Mouse (Mus musculus) neural tube, embryonic 12.5 days (tissue): ENCODE measurements around the gene Psmb3. TPM values are rescaled to one million over a fixed set of nuclear protein-coding genes. Genes with fewer than 3 reads are reported as not detected.

ENCODE experiments used
- ATAC-seq: fragments of 200-750 bp; cut with Nextera tagmentation; 2 replicates; pipeline ENCODE4 v1.8.0; 2017; ENCODE audit warnings: low read depth, mild to moderate bottlenecking, moderate TSS enrichment, moderate library complexity; ENCODE audit not compliant: low FRiP score
- H3K27ac ChIP-seq: fragments of 300-500 bp; sonication (generic); 2 replicates; pipeline ENCODE4 v1.5.1; 2016
- H3K27me3 ChIP-seq: fragments of 300-500 bp; sonication (generic); replicated peaks from 2 replicates; pipeline ENCODE4 v1.6.1; 2016; ENCODE audit warnings: mild to moderate bottlenecking
- H3K36me3 ChIP-seq: fragments of 300-500 bp; sonication (generic); 2 replicates; pipeline ENCODE4 v1.6.1; 2016; ENCODE audit warnings: mild to moderate bottlenecking
- H3K4me1 ChIP-seq: fragments of 300-500 bp; sonication (generic); 2 replicates; pipeline ENCODE4 v1.6.1; 2016
- H3K4me2 ChIP-seq: fragments of 300-500 bp; sonication (generic); replicated peaks from 2 replicates; pipeline ENCODE4 v1.6.1; 2016; ENCODE audit warnings: mild to moderate bottlenecking
- H3K4me3 ChIP-seq: fragments of 300-500 bp; sonication (generic); 2 replicates; pipeline ENCODE4 v1.5.1; 2016
- H3K9ac ChIP-seq: fragments of 300-500 bp; sonication (generic); 2 replicates; pipeline ENCODE4 v1.6.1; 2016; ENCODE audit warnings: mild to moderate bottlenecking
- H3K9me3 ChIP-seq: fragments of 300-500 bp; sonication (generic); 2 replicates; pipeline ENCODE4 v1.6.1; 2016; ENCODE audit warnings: mild to moderate bottlenecking
- WGBS: fragments of 180-500 bp; shearing (Covaris S2); methylation state at CpG from one replicate; pipeline ENCODE4 v1.1.7; 2016; 5-methylcytosine and 5-hydroxymethylcytosine counted together
- polyA plus RNA-seq: library from polyadenylated mRNA; unstranded; fragments of >200 nt; fragmentation: Nextera tagmentation; extraction: Ambion mirVana; gene quantifications from 2 replicates; pipeline ENCODE4 v1.2.1, GENCODE M21; 2016

Gene Psmb3
- polyA plus RNA-seq, 1 experiment from 2014 or later: 453 TPM

- ATAC-seq: peak; percentile 69; the same call in 1 of the 2 replicates
- Histone ChIP-seq H3K4me2 (peak within 1 kb of the TSS; percentile 90), H3K27me3 (no peaks in the 10 kb centered on the region), H3K36me3 (peaks cover 45% of the 10 kb centered on the region), H3K4me3 (peak within 1 kb of the TSS; percentile 43), H3K9ac (peak within 1 kb of the TSS; percentile 47), H3K4me1 (peaks cover 15% of the 10 kb centered on the region; the same call in 1 of the 2 replicates), H3K27ac (no peak within 1 kb of the TSS), H3K9me3 (no peaks in the 10 kb centered on the region)
- under 1% methylated on average over 43 of the region's 43 CpGs for WGBS
Measured at GRCm38 (mm10) chr11:97685613-97686321, 17.4 kb upstream of the Psmb3 start, which contains the start of gene Cisd3. Cisd3 (plus strand) TSS chr11:97685826.

DNA sequence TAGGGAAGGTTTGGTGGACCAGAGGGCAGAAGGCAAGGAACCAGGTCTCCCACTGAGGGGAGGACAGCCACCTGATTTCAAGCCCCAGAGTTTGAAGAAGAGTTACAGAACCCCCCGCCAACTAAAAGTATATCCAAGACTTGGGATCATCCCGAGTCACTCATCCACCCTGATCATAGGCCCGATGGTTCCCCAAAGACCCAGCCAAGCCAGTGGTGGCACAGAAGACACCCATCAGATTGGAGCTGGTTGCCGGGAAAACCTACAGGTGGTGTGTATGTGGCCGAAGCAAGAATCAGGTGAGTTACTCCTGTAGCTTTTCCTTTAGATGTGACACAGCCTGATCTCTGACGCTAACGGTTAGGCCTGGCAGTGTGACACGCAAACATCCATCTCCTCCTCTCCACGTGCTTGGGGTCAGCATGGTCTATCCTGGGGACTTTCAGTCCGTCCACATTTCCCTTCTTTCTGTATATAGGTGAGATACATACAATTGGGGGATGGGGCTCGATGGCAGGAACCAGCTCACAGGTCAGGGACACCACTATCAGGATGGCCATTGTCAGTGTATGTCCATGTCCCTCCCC, 16.8 kb upstream of the Psmb3 start:
- ATAC-seq: no peak
- H3K36me3 ChIP-seq: peaks cover 46% of the 10 kb centered on the region

DNA sequence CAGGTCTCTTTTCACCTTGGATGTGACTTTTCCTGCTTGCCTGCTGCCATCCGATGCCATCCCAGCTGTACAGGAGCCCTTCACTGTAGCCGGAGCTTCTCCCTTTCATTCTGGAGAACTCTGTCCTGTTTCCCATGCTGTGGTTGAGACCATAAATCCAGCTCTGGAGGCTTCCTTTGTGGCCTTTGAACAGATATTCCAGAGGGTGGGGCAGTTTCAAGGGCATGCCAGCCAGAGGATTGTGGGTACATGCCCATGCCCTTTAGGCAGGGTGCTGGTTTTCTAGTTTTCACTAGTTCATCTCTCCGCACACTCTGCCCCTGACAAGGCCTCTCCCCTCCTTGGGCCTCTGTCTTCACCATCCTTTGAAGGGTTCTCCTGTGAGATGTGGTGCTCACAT, 16.1 kb upstream of the Psmb3 start:
- H3K27me3 ChIP-seq: no peaks in the 10 kb centered on the region
- no peak for ATAC-seq
- no peaks in the 10 kb centered on the region for H3K9me3 ChIP-seq
- no peak overlapping the region for H3K4me3 ChIP-seq
- peaks cover 46% of the 10 kb centered on the region for H3K36me3 ChIP-seq
- WGBS: 81% methylated on average over 3 of the region's 3 CpGs
- no peak overlapping the region for H3K27ac ChIP-seq
- no peak overlapping the region for H3K9ac ChIP-seq
- peak overlapping the region; percentile 90; the same call in 1 of the 2 replicates for H3K4me2 ChIP-seq
- peaks cover 15% of the 10 kb centered on the region; the same call in 1 of the 2 replicates for H3K4me1 ChIP-seq

More for the DNA sequence above, 16.8 kb upstream of the Psmb3 start:
- H3K9me3 ChIP-seq: no peaks in the 10 kb centered on the region
- no peak overlapping the region for H3K27ac ChIP-seq
- H3K4me3 ChIP-seq: no peak overlapping the region
- peak overlapping the region; percentile 90 for H3K4me2 ChIP-seq
- H3K27me3 ChIP-seq: no peaks in the 10 kb centered on the region
- WGBS: 78% methylated on average over 11 of the region's 11 CpGs
- peaks cover 15% of the 10 kb centered on the region; the same call in 1 of the 2 replicates for H3K4me1 ChIP-seq
- 0 out of 2 replicates have a peak overlapping the region, but pooled peaks have one; percentile 5 for H3K9ac ChIP-seq

DNA sequence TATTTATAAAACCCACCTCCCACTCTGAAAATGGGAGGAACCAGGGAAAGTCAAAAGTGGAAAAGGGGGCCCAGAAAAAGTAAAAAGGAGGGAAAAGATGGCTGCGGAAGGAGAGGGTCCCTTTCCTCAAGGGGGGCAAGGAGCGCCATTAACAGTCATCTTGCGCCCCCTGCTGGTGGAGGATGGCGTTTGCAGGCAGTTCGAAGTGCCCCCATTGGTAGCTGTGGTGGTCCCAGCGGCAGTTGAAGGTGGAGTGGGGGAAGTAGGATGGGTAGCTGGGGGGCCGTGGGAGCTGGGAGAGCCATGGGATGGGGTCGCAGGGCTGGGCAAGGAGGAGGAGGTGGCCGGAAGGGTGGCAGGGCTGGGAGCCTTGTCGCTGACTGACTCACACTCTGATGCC, 13.3 kb upstream of the Psmb3 start:
- 33% methylated on average over 10 of the region's 10 CpGs for WGBS
- Histone ChIP-seq H3K36me3 (peaks cover 52% of the 10 kb centered on the region), H3K9ac (no peak overlapping the region), H3K4me1 (peaks cover 27% of the 10 kb centered on the region), H3K9me3 (no peaks in the 10 kb centered on the region), H3K27ac (no peak overlapping the region), H3K4me2 (no peak overlapping the region), H3K27me3 (no peaks in the 10 kb centered on the region), H3K4me3 (no peak overlapping the region)
- no peak for ATAC-seq

DNA sequence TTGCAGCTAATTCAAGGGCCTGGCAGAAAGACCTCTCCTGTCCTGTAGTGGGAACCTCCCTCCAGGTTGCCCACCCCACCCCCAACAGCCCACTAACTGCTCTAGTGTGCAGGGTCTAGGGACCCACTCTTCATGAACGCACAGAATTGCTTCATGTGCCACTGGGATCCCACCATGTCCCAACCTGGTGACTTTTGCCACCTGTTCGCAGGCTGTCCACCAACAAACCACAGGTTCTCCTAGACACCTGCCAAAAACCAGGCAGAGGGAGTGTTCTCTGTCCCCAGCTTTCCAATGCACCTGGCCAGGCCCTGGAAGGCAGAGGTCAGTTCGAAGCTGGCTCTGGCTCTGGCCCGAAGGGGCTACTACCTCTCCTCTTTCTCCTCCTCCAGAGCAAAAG, 8.8 kb upstream of the Psmb3 start:
- peak overlapping the region; percentile 21; the same call in 1 of the 2 replicates for H3K9ac ChIP-seq
- peak overlapping the region; percentile 81 for H3K4me2 ChIP-seq
- H3K27me3 ChIP-seq: no peaks in the 10 kb centered on the region
- ATAC-seq: no peak
- H3K4me3 ChIP-seq: no peak overlapping the region
- 0 out of 2 replicates have a peak overlapping the region, but pooled peaks have one; percentile 33 for H3K27ac ChIP-seq
- H3K36me3 ChIP-seq: peaks cover 36% of the 10 kb centered on the region
- 87% methylated on average over 4 of the region's 4 CpGs for WGBS
- H3K4me1 ChIP-seq: peaks cover 48% of the 10 kb centered on the region
- no peaks in the 10 kb centered on the region for H3K9me3 ChIP-seq

DNA sequence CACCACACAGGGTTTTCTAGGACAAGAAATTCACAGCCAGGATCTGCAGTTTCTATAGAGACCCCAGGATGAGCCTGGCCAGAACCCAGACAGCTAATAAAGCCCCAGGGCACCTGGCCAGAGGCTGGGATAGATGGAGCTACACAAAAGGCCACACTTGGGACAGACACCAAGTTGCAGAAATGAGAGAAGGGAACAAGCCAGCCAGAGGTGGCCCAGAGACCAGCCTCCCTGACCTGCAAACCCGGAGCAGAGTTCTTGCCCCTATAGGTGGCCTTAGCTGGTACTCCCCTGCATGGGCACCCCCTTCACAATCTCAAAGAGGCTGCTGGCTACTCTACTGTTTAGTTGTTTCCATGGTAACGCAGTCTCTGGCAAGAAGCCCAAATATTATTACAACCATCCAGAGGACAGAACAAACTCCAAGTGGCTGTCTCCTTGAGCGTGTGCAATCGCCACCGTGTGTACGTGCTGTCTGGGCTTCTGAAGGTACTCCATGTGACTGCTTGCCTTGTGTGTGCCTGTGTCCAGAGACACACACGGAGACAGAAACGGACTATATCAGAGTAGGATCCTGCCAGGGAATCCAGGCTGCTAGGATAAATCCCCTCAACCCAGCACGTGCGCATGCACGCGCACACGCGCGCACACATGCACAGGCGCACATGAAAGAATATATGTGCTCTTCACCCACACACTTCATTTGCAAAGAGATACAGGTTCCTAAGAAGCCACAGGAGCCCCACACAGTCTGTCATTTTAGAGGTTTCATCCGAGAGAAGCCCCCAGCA, 8.1 kb upstream of the Psmb3 start:
- Histone ChIP-seq H3K27me3 (no peaks in the 10 kb centered on the region), H3K36me3 (peaks cover 33% of the 10 kb centered on the region), H3K27ac (peak overlapping the region; percentile 51), H3K4me1 (peaks cover 48% of the 10 kb centered on the region), H3K4me2 (peak overlapping the region; percentile 81), H3K4me3 (no peak overlapping the region), H3K9me3 (no peaks in the 10 kb centered on the region), H3K9ac (peak overlapping the region; percentile 39; the same call in 1 of the 2 replicates)
- ATAC-seq: no peak
- WGBS: 63% methylated on average over 17 of the region's 17 CpGs

DNA sequence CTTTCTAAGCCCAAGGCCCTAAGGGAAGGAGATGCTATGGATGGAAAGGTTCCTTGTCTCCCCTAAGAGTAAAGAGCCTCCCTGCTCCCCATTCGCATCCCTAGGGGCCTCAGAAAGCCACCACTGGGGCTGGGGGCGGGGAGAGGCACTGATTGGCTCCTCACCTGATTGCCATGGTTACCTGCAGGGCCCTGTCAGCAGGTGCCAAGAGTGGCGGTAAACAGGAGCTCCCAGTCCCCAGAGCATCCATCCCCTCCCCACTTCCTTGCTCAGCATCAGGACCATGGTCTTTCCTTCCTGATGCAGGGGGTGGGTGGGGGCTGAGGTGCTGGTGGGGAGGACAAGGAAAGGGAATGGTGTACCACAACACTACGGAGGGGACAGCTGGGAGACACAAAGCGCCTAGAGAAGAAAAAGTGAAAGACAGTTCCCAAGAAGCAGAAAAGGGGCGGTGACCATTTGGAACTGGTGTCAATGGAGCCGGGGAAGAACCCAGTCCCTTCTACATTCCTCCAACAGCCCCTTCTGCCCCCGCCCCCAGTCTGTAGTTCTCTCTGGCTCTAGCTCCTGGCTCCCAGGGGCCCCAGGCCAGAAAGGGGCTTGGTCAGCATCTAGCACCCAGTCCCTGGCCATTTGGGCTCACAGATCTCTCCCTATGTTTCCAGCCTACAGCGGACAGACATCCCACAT, 7.3 kb upstream of the Psmb3 start:
- 37% methylated on average over 9 of the region's 9 CpGs for WGBS
- H3K27ac ChIP-seq: peak overlapping the region; percentile 51; the same call in 1 of the 2 replicates
- H3K27me3 ChIP-seq: no peaks in the 10 kb centered on the region
- peaks cover 25% of the 10 kb centered on the region for H3K36me3 ChIP-seq
- H3K4me1 ChIP-seq: peaks cover 51% of the 10 kb centered on the region
- no peak for ATAC-seq
- no peaks in the 10 kb centered on the region for H3K9me3 ChIP-seq
- H3K4me2 ChIP-seq: peak overlapping the region; percentile 81
- H3K4me3 ChIP-seq: 0 out of 2 replicates have a peak overlapping the region, but pooled peaks have one; percentile 7
- peak overlapping the region; percentile 47 for H3K9ac ChIP-seq

- Histone ChIP-seq H3K27me3 (no peaks in the 10 kb centered on the region), H3K36me3 (peaks cover 17% of the 10 kb centered on the region), H3K4me3 (0 out of 2 replicates have a peak overlapping the region, but pooled peaks have one; percentile 7), H3K4me1 (peaks cover 59% of the 10 kb centered on the region), H3K4me2 (peak overlapping the region; percentile 81), H3K9ac (no peak overlapping the region; the same call in 1 of the 2 replicates), H3K27ac (no peak overlapping the region), H3K9me3 (no peaks in the 10 kb centered on the region)
- WGBS: 78% methylated on average over 8 of the region's 8 CpGs
- ATAC-seq: no peak
Measured at GRCm38 (mm10) chr11:97696669-97697068, 6.5 kb upstream of the Psmb3 start.

GRCm38 (mm10) chr11:97697199-97697890, 5.9 kb upstream of the Psmb3 start:
- 61% methylated on average over 11 of the region's 11 CpGs for WGBS
- no peak for ATAC-seq
- no peaks in the 10 kb centered on the region for H3K27me3 ChIP-seq
- peak overlapping the region; percentile 95 for H3K9ac ChIP-seq
- peak overlapping the region; percentile 95; the same call in 1 of the 2 replicates for H3K27ac ChIP-seq
- no peaks in the 10 kb centered on the region for H3K9me3 ChIP-seq
- peaks cover 10% of the 10 kb centered on the region for H3K36me3 ChIP-seq
- peak overlapping the region; percentile 88 for H3K4me3 ChIP-seq
- peaks cover 64% of the 10 kb centered on the region for H3K4me1 ChIP-seq
- H3K4me2 ChIP-seq: peak overlapping the region; percentile 81

DNA sequence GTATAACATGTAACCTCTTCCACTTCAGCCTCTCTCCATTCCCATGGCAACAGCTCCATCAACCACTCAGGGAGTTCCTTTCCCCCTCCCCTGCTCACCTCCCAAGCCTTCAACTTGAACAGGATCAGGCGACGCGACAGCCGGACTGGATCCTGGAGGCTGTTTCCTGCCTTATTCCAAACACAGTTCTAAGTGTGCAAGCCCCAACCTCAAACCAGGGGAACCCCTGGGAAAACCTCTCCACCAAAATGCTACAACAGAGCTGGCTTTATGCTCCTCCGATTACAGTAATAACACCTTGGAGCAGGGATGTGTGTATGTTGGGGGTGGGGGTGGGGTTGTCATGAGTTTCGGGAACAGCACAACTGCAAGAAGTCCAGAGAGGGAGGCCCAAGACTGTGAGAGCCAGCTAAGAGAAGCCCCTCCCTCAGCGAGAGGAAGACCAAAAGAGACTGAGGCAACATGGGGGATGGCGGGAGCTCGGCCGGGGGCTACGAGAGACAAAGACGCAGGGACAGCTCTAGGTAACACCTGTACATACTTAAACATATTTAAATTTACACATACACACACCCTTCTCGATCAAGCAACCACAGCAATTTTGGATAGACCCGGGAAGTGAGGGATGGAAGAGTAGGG, 5.2 kb upstream of the Psmb3 start:
- Histone ChIP-seq H3K4me3 (peak overlapping the region; percentile 88), H3K4me1 (peaks cover 64% of the 10 kb centered on the region), H3K27ac (peak overlapping the region; percentile 95), H3K27me3 (no peaks in the 10 kb centered on the region), H3K9me3 (no peaks in the 10 kb centered on the region), H3K9ac (peak overlapping the region; percentile 95), H3K36me3 (peaks cover 4% of the 10 kb centered on the region), H3K4me2 (peak overlapping the region; percentile 81)
- no peak for ATAC-seq
- 2% methylated on average over 14 of the region's 14 CpGs for WGBS
